ENCODE assay signal across 20 mouse cellular contexts in genomic region chr13:5817250-5817649, GRCm38 (mm10). TPM values are rescaled to one million over a fixed set of nuclear protein-coding genes. Genes with fewer than 3 reads are reported as not detected.
DNase-seq lines count a peak whose midpoint lies in the region; ATAC-seq and TF ChIP-seq lines count a peak whose summit lies in the region.
"Had no signal": no experiment of that assay in that cellular context is flagged by ENCODE, and none has a peak within 500 bp of the region (broad histone marks: within the 10 kb centered on the region; RNA-seq: fewer than 3 reads in every experiment).

No protein-coding gene starts in this region.

- H3K79me3 ChIP-seq in C2C12 (ENCODE audit: low read depth): no peaks in the 10 kb centered on the region

- no peaks in the 10 kb centered on the region for H3K36me3 ChIP-seq in C2C12 (ENCODE audit: control insufficient read depth, insufficient read depth)
- H3K36me3 ChIP-seq in myocyte (ENCODE audit: control insufficient read depth, insufficient read depth): no peaks in the 10 kb centered on the region
- H3K36me3 ChIP-seq: embryonic facial prominence, embryonic 10.5 days; embryonic facial prominence, embryonic 12.5 days; forebrain, embryonic 15.5 days had no signal

- H3K27me3 ChIP-seq in C2C12 (ENCODE audit: control insufficient read depth, insufficient read depth, insufficient read length): no peaks in the 10 kb centered on the region
- no peaks in the 10 kb centered on the region for H3K27me3 ChIP-seq in myocyte (ENCODE audit: control insufficient read depth, insufficient read depth, insufficient read length)
- H3K27me3 ChIP-seq: embryonic facial prominence, embryonic 12.5 days; forebrain, embryonic 13.5 days; forebrain, embryonic 15.5 days had no signal

- H3ac ChIP-seq in C2C12 (ENCODE audit: control insufficient read depth, insufficient read length, low read depth) (no peak overlapping the region), myocyte (ENCODE audit: control insufficient read depth, insufficient read length) (no peak overlapping the region)

- peak; percentile 45 for ATAC-seq in megakaryocyte, adult 5-6 weeks (ENCODE audit: poor library complexity, severe bottlenecking)
- ATAC-seq: forebrain, embryonic 13.5 days; forebrain, embryonic 15.5 days; forebrain, postnatal 0 days had no signal

- H3K4me2 ChIP-seq in myocyte (ENCODE audit: low read depth): no peak overlapping the region
- H3K4me2 ChIP-seq: embryonic facial prominence, embryonic 12.5 days; forebrain, embryonic 13.5 days; forebrain, embryonic 15.5 days had no signal

- H3K4me3 ChIP-seq in C2C12 (ENCODE audit: insufficient read depth, poor library complexity, severe bottlenecking): no peak overlapping the region
- H3K4me3 ChIP-seq in myocyte: no peak overlapping the region
- H3K4me3 ChIP-seq: embryonic facial prominence, embryonic 10.5 days; embryonic facial prominence, embryonic 12.5 days; forebrain, embryonic 13.5 days; forebrain, embryonic 15.5 days had no signal

- no peak for TF ChIP-seq CTCF in C2C12 (IDR thresholded peaks at IDR 0.05; ENCODE audit: control insufficient read depth, insufficient read depth, insufficient read length)

- DNase-seq in adrenal gland, postnatal 25 days: no peak
- DNase-seq in cerebellum, postnatal 4 days (ENCODE audit: low spot score in 2 of 2): no peak
- DNase-seq in left cerebral cortex, adult 11 months (ENCODE audit: low spot score): no peak
- DNase-seq: adrenal gland, adult 2 months; adrenal gland, postnatal 10 days; adrenal gland, postnatal 36 days; B cell, adult 2 months; cerebellum, adult 11-12 months; cerebellum, adult 2 months; cerebellum, adult 9-10 months; cerebellum, postnatal 14 days; cerebellum, postnatal 36 days; forebrain, postnatal 0 days had no signal

- TF ChIP-seq POLR2A in myocyte (IDR thresholded peaks at IDR 0.05; ENCODE audit: insufficient read length, low read depth): no peak

- no peaks in the 10 kb centered on the region for H3K79me2 ChIP-seq in C2C12 (ENCODE audit: control insufficient read depth, insufficient read depth)
- no peaks in the 10 kb centered on the region for H3K79me2 ChIP-seq in myocyte (ENCODE audit: control insufficient read depth, insufficient read depth)

TF ChIP-seq in C2C12, 6 proteins besides CTCF, POLR2A, EP300 and RAD21:
- no peak for TF ChIP-seq MYOG (IDR thresholded peaks at IDR 0.05; ENCODE audit: control insufficient read depth, extremely low read depth, insufficient read length)
- TF ChIP-seq CEBPB (IDR thresholded peaks at IDR 0.05; ENCODE audit: low read depth): peak; percentile 37
- no peak for TF ChIP-seq MYOD1 (IDR thresholded peaks at IDR 0.05; ENCODE audit: control insufficient read depth, insufficient read length, low read depth)

TF ChIP-seq in myocyte, 11 proteins besides CTCF, POLR2A, EP300 and RAD21:
- TF ChIP-seq E2F4 (IDR thresholded peaks at IDR 0.05; ENCODE audit: insufficient read depth): no peak
- 0 out of 2 replicates have a peak, but pooled peaks have one; percentile 24 for TF ChIP-seq CEBPB (IDR thresholded peaks at IDR 0.05; ENCODE audit: insufficient read depth, poor library complexity, severe bottlenecking)
TF ChIP-seq in myocyte: peak in this region for 1.

RNA-seq across cellular contexts. Expression of gene Klf6, which starts 44.0 kb away (rescaled TPM):
- 21.8 TPM for polyA plus RNA-seq in C2C12 (2012; fragmentation: generic; extraction: Trizol)
- total RNA-seq in megakaryocyte, adult 5-6 weeks (2015): 160 and 180 TPM in 2 replicates
- 192 and 198 TPM in 2 replicates for total RNA-seq in megakaryocyte, adult 5-6 weeks (2017)
- 21.2 TPM for polyA plus RNA-seq in myocyte (2012; fragmentation: generic; extraction: Trizol)
- 30.6 and 37.6 TPM in 2 replicates for total RNA-seq in adrenal gland, postnatal 25 days (2021)
